Mouse (Mus musculus): ENCODE results near the gene Lsm7.
"Not testable (repeated sequence)": the region's sequence is repeated elsewhere in the genome, so short reads cannot be mapped to it uniquely, and the experiment has no call there.

The Lsm7 gene

DNA sequence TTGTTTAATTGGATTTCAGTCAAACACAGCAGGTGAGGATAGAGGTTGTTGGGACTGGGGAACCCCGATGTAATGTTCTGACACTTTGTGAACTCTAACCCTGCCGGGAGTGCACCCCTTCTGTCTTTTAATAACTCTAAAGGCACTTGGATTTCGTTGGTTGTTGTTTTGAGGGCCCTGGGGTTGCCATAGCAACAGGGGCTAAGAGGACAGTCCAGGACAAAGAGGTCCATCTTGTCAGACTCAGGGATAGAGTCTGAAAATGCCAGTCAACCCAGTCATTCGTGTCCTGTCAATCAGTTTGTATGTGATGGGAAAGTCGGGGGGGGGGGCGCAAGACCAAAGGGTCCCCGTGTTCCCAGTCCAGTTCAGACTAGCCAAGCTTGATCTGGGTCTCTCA is 22.2 kb downstream of the Lsm7 start:
- no peak for DNase-seq

DNA sequence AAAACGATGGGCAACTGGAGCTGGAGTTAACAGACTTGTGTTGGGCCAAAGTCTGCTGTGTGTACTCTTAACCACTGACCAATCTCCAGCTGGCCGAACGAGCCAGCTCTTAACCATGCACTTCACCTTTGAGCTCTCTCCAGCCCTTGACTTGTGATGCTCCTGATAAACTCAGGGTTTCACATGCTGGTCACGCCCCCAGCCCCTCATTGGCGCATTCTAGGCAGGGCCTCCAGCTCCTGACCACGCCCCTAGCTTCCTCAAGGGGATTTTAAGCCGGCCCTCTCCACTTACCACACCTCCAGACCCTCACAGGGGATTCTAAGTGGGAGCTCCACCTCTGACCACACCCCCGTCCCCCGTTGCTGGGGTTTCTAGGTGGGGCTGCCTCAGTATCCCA is 23.9 kb downstream of the Lsm7 start:
- DNase-seq = peak; percentile 91

GRCm38 (mm10) chr10:80829359-80830278 is 25.4 kb downstream of the Lsm7 start:
- no peak for DNase-seq

DNA sequence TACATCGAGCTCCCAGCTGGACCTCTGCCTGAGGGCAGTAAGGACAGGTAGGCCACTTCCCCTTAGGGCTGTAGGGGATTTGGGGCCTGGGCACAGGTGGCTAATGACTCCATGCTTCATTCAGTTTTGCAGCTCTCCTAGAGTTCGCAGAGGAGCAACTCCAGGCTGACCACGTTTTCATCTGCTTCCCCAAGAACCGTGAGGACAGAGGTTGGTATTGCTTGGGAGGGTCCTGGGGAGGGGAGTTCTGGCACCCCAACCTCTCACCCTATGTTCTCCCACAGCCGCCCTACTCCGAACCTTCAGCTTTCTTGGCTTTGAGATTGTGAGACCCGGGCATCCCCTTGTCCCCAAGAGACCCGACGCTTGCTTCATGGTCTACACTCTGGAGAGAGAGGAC is 26.4 kb downstream of the Lsm7 start:
- not testable (repeated sequence) for DNase-seq

DNA sequence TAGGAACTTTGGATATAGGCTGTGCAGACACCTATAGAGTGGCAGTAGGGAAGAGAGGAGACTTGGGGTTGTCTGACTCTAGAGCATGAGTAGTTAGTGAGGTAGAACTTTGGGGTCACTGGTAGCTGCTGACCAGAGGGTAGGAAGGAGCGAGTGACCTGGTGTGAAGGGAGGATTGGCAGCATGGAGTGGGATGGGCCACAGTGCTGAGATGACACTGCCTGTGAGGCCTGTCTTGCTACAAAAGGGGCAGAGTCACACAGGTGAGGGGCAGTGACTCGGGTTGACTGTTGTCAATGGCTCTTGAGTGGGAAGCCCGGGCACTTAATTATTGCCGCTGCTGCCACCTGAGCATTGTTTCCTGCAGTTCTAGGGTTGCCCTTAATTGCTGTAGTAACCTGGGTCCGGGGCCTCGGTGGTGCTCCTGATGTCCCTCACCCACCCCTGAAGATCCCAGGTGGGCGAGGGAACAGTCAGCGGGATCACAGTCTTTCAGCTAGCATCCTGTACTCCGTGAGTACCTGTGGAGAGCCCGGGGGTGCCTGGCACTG is 27.1 kb downstream of the Lsm7 start:
- no peak for DNase-seq

- no peak for DNase-seq
These were observed 27.7 kb downstream of the Lsm7 start for GRCm38 (mm10) chr10:80827063-80827869.

DNA sequence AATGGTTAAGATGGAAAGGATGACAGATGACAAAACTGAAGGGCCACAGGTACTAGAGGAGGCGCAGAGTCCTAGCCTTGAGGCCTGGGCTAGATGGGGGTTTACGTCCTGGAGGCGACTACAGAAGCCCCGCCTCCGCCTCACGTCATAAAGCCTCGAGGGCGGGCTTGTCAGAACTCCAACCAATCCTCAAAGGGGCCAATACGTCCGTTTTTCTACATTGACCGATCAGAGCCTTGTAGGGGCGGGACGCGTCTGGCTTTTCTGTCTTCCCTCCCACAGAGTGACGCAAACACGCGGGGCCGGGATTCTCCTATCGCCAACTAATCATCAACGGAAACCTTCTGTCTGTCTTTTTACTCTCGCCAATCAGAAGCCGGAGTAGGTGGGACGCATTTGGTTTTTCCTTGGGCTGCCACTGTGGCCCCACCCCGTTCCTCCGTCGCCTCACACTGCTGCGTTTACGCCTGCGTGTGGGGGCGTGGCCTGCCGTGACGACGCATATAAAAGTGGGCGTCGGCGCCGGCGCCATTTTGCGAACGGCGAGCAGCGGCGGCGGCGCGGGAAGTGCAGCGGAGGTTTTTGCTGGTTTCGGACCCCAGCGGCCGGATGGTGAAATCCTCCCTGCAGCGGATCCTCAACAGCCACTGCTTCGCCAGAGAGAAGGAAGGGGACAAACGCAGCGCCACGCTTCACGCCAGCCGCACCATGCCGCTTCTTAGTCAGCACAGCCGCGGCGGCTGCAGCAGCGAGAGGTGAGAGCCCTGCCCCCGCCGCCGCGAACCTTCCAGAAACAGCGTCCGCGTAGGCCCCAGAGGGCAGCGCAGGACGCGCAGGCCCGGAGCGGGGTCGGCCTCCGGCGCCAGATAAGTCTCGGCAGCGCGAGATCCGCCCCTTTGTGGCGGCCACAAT is 28.6 kb downstream of the Lsm7 start, which contains the start of gene Oaz1:
Oaz1 (plus strand) TSS at position 506 of the 912 bp plus-strand sequence.
- DNase-seq = peak; percentile 99

DNA sequence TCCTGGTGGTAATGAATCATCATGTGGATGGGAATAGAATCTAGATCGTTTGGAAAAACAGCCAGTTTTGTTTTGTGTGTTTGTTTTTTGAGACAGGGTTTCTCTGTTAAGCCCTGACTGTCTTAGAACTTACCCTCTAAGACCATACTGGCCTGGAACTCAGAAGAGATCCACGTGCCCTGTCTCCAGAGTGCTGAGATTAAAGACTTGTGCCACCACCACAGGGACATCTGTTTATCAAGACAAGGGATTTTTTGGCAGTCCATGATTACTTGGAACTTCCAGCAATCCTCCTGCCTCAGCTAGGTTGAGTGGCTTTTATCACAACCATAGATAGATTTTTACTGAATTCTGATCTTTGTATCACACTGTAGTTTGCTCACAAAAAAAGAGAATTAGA is 30.2 kb downstream of the Lsm7 start:
- no peak for DNase-seq

GRCm38 (mm10) chr10:80823847-80824643 is 31.0 kb downstream of the Lsm7 start:
- peak; percentile 29 for DNase-seq

DNA sequence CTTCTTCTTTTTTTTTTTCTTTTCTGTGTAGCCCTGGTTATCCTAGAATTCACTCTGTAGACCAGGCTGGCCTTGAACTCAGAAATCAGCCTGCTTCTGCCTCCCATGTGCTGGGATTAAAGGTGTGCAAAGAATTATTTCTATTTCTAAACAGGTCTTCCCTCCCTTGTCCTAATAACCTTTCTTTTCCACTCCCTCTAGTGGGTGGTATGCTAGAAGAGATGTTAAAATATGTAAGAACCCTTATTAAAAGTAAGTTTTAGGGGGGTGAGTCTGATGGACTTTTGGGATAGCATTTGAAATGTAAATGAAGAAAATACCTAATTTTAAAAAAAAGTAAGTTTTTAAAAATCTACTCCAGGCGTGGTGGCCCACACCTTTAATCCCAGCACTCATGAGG is 31.7 kb downstream of the Lsm7 start:
- DNase-seq = no peak

GRCm38 (mm10) chr10:80822528-80822927 is 32.5 kb downstream of the Lsm7 start:
- DNase-seq = no peak

DNA sequence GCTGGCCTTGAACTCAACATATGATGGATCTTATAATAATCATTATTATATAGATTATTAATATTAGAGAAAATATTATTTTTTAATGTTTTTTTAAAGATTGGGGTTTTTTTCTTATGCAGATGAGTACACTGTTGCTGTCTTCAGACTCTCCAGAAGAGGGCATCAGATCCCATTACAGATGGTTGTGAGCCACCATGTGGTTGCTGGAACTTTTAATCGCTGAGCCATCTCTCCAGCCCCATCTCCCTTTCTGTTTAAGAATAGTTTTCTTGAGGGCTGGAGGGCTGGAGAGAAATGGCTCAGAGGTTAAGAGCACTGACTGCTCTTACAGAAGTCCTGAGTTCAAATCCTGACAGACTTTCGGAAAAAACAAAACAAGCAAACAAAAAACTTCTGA is 33.0 kb downstream of the Lsm7 start:
- DNase-seq = peak; percentile 55

DNA sequence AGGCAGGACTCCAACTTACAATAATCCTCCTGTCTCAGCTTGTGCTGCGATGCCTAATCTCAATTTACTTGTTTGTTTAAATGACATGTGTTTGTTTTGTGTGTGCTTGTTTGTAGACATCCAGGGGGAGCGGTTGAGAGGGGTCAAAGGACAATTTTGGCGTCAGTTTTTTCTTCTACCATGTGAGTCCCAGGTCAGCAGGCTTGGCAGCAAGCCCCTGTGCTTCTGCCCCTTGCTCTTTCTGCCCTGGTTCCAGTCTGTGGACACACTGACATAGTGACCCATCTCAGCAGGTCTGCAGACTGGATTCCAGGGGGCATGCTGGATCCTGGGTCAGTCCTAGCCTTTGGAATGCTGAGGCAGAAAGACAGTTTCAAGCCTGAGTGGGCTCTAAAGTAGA is 35.6 kb downstream of the Lsm7 start:
- peak; percentile 77 for DNase-seq

GRCm38 (mm10) chr10:80818599-80819281 is 36.3 kb downstream of the Lsm7 start:
- DNase-seq = no peak

DNA sequence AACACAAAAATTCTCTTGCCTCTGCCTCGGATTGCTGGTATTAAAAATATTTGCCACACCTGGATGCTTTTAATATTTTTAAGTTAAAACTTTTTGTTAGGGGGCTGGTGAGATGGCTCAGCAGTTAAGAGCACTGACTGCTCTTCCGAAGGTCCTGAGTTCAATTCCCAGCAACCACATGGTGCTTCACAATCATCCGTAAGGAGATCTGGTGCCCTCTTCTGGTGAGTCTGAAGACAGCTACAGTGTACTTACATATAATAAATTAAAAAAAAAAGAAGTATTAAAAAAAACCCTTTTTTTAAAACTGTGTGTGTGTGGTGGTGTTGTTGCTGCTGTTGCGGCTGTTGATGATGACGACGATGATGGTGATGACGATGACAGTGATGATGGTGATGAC is 37.1 kb downstream of the Lsm7 start:
- DNase-seq = not testable (repeated sequence)

GRCm38 (mm10) chr10:80817164-80817563 is 37.8 kb downstream of the Lsm7 start:
- DNase-seq = no peak

DNA sequence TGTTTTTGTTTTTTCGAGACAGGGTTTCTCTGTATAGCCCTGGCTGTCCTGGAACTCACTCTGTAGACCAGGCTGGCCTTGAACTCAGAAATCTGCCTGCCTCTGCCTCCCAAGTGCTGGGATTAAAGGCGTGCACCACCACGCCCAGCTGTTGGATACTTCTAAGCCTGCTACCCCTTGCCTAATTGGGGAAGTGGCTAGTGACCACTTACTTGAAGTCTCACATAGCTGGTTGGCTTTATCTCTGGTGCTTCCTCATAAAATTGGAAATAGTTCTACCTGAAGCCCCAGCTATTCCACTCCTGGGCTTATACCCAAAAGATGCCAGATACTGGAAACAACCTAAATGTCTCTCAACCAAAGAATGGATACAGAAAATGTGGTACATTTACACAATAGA is 38.7 kb downstream of the Lsm7 start:
- DNase-seq = not testable (repeated sequence)

DNA sequence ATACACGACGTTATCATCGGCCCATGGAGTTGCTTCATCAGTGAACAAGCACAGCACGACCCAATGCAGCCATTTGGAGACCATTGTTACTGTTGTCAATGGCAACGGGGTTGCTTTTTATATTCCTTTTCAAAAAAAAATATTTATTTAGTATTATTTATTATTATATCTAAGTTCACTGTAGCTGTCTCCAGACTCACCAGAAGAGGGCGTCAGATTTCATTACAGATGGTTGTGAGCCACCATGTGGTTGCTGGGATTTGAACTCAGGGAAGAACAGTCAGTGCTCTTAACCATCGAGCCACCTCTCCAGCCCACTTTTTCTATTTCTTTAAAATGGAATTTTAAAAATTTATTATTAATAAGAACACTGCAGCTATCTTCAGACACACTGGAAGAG is 40.2 kb downstream of the Lsm7 start:
- no peak for DNase-seq

DNA sequence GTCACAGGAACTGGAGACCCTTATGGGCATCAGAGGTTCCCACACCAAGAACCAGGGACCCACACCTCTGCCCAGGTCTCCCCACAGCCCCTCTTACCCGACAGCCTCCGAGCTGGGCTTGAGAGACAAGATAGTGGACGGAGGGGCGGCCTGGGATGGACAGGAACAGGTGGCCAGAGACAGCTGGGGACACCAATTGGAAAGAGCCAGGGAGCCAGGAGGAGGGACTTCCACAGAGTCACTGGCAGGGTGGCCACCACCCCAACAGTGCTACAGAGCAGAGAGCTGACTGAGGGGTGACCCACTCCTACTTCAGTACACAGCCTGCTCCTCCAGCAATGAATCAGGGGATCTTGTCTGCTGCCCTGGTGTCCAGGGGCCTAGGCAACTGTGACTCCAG is 41.6 kb downstream of the Lsm7 start, which contains the start of gene Jsrp1:
Jsrp1 (minus strand) TSS at position 133 of the 400 bp plus-strand sequence.
- DNase-seq = no peak

DNA sequence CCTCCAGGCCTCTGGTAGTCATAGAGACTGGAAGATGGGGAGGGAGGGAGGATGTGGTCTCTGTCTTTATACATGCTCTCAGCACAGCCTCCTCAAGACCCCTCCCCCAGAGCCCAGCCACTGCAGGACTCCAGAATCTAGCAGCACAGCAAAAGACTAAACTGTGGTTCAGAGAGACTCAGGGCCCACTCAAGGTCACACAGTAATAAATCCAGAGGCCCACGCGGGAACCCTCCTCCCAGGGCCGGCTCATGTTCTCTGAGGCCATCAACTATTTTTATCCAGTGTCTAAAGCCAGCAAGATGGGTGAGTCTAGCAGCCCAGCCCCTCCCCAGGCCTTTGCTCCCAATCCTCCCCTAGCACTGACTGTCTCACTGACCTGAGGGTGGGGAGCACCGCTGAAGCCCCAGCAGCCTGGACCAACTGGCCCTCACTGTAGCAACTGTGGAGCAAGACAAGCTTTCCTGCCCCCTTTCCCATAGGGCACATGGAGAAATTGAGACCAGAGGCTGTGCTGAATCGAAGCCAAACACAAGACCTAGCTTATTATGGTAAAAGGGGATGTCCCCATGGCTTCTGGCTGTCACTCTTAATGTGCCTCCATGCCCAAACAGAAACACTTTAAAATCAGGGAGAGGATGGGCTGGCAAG is 42.5 kb downstream of the Lsm7 start:
- DNase-seq = no peak

Data from kidney, postnatal 14 days (tissue).